Mouse (Mus musculus) embryonic facial prominence, embryonic 11.5 days (tissue): ENCODE data around the gene Kif26b. TPM values are rescaled to one million over a fixed set of nuclear protein-coding genes. Genes with fewer than 3 reads are reported as not detected.

ENCODE experiments used
- ATAC-seq: fragments of 200-750 bp; cut with Nextera tagmentation; replicated peaks from 2 replicates; pipeline ENCODE4 v1.8.0; 2017; ENCODE audit warnings: low read depth; ENCODE audit not compliant: insufficient number of reproducible peaks, low FRiP score, low TSS enrichment
- DNase-seq: peaks from one replicate; pipeline ENCODE4 v3.0.0-alpha.2; 2015; ENCODE audit warnings: low spot score
- H3K27ac ChIP-seq: fragments of 300-500 bp; sonication (generic); replicated peaks from 2 replicates; pipeline ENCODE4 v1.5.1; 2014; ENCODE audit warnings: mild to moderate bottlenecking, low read depth, low read length, control low read depth
- H3K27me3 ChIP-seq: fragments of 300-500 bp; sonication (generic); 2 replicates; pipeline ENCODE4 v1.6.1; 2014; ENCODE audit warnings: mild to moderate bottlenecking, low read length, moderate library complexity, mixed read lengths; ENCODE audit not compliant: control insufficient read depth, insufficient read depth
- H3K36me3 ChIP-seq: fragments of 300-500 bp; sonication (generic); replicated peaks from 2 replicates; pipeline ENCODE4 v1.6.1; 2014; ENCODE audit warnings: low read depth, mild to moderate bottlenecking, low read length, moderate library complexity, mixed read lengths; ENCODE audit not compliant: control insufficient read depth, insufficient read depth
- H3K4me1 ChIP-seq: fragments of 300-500 bp; sonication (generic); 2 replicates; pipeline ENCODE4 v1.6.1; 2014; ENCODE audit warnings: low read length, mixed read lengths; ENCODE audit not compliant: control insufficient read depth, insufficient read depth
- H3K4me2 ChIP-seq: fragments of 300-500 bp; sonication (generic); 2 replicates; pipeline ENCODE4 v1.6.1; 2014; ENCODE audit warnings: low read depth, mild to moderate bottlenecking, control low read depth, low read length, moderate library complexity
- H3K4me3 ChIP-seq: fragments of 300-500 bp; sonication (generic); 2 replicates; pipeline ENCODE4 v1.5.1; 2014; ENCODE audit warnings: low read depth, low read length, control low read depth
- H3K9ac ChIP-seq: fragments of 300-500 bp; sonication (generic); replicated peaks from 2 replicates; pipeline ENCODE4 v1.6.1; 2014; ENCODE audit warnings: mild to moderate bottlenecking, control low read depth, low read length
- H3K9me3 ChIP-seq: fragments of 300-500 bp; sonication (generic); replicated peaks from 2 replicates; pipeline ENCODE4 v1.6.1; 2016; ENCODE audit warnings: mild to moderate bottlenecking, low read length, inconsistent platforms, mixed read lengths; ENCODE audit not compliant: control insufficient read depth
- WGBS: fragments of 180-500 bp; shearing (Covaris S2); extraction: QIAGEN DNeasy Blood & Tissue Kit; methylation state at CpG from one replicate; pipeline ENCODE4 v1.1.7; 2014; 5-methylcytosine and 5-hydroxymethylcytosine counted together
- polyA plus RNA-seq: library from polyadenylated mRNA; unstranded; fragments of >200 nt; fragmentation: Nextera tagmentation; extraction: Ambion mirVana; gene quantifications from 2 replicates; pipeline ENCODE4 v1.2.1, GENCODE M21; 2014

The Kif26b gene
- polyA plus RNA-seq, 1 experiment from 2014 or later: 12.3 TPM

GRCm38 (mm10) chr1:178544585-178544984 is 15.7 kb downstream of the Kif26b start:
- no peak overlapping the region for H3K27ac ChIP-seq
- H3K4me2 ChIP-seq: no peak overlapping the region
- no peaks in the 10 kb centered on the region for H3K36me3 ChIP-seq
- H3K9me3 ChIP-seq: no peaks in the 10 kb centered on the region
- ATAC-seq (no peak), DNase-seq (no peak)
- no peak overlapping the region for H3K9ac ChIP-seq
- no peaks in the 10 kb centered on the region for H3K27me3 ChIP-seq
- 76% methylated on average over 3 of the region's 3 CpGs for WGBS
- H3K4me3 ChIP-seq: no peak overlapping the region
- H3K4me1 ChIP-seq: no peaks in the 10 kb centered on the region

GRCm38 (mm10) chr1:178549576-178549975 is 20.7 kb downstream of the Kif26b start:
- H3K27ac ChIP-seq: no peak overlapping the region
- H3K9me3 ChIP-seq: no peaks in the 10 kb centered on the region
- no peak for DNase-seq
- no peaks in the 10 kb centered on the region for H3K36me3 ChIP-seq
- no peak overlapping the region for H3K9ac ChIP-seq
- 91% methylated on average over 4 of the region's 4 CpGs for WGBS
- no peak for ATAC-seq
- no peak overlapping the region for H3K4me3 ChIP-seq
- H3K27me3 ChIP-seq: no peaks in the 10 kb centered on the region
- H3K4me2 ChIP-seq: no peak overlapping the region
- no peaks in the 10 kb centered on the region for H3K4me1 ChIP-seq

- Histone ChIP-seq H3K9me3 (no peaks in the 10 kb centered on the region), H3K36me3 (no peaks in the 10 kb centered on the region), H3K27ac (no peak overlapping the region), H3K4me2 (no peak overlapping the region), H3K4me3 (no peak overlapping the region), H3K27me3 (no peaks in the 10 kb centered on the region), H3K4me1 (no peaks in the 10 kb centered on the region), H3K9ac (no peak overlapping the region)
- ATAC-seq: peak; percentile 32; the same call in 1 of the 2 replicates
- peak; percentile 86 for DNase-seq
- 42% methylated on average over 5 of the region's 5 CpGs for WGBS
These were observed 21.6 kb downstream of the Kif26b start for GRCm38 (mm10) chr1:178550477-178551047.

- no peaks in the 10 kb centered on the region for H3K36me3 ChIP-seq
- DNase-seq (no peak), ATAC-seq (no peak)
- WGBS: 84% methylated on average over 6 of the region's 6 CpGs
- H3K27me3 ChIP-seq: no peaks in the 10 kb centered on the region
- no peak overlapping the region for H3K4me3 ChIP-seq
- H3K9ac ChIP-seq: no peak overlapping the region
- no peak overlapping the region for H3K4me2 ChIP-seq
- no peaks in the 10 kb centered on the region for H3K9me3 ChIP-seq
- no peaks in the 10 kb centered on the region for H3K4me1 ChIP-seq
- no peak overlapping the region for H3K27ac ChIP-seq
These were observed 23.5 kb downstream of the Kif26b start for GRCm38 (mm10) chr1:178552278-178552897.

- ATAC-seq (no peak), DNase-seq (no peak)
- Histone ChIP-seq H3K4me1 (no peaks in the 10 kb centered on the region), H3K9ac (no peak overlapping the region), H3K36me3 (no peaks in the 10 kb centered on the region), H3K4me2 (no peak overlapping the region), H3K27ac (no peak overlapping the region), H3K4me3 (no peak overlapping the region), H3K9me3 (no peaks in the 10 kb centered on the region), H3K27me3 (no peaks in the 10 kb centered on the region)
- WGBS: 41% methylated on average over 10 of the region's 10 CpGs
These were observed 24.0 kb downstream of the Kif26b start for GRCm38 (mm10) chr1:178552898-178553284.

GRCm38 (mm10) chr1:178556226-178556625 is 27.3 kb downstream of the Kif26b start:
- DNase-seq: no peak
- no peak overlapping the region for H3K4me3 ChIP-seq
- no peaks in the 10 kb centered on the region for H3K4me1 ChIP-seq
- ATAC-seq: no peak
- no peak overlapping the region for H3K4me2 ChIP-seq
- H3K27ac ChIP-seq: no peak overlapping the region
- no peak overlapping the region for H3K9ac ChIP-seq
- H3K27me3 ChIP-seq: no peaks in the 10 kb centered on the region
- H3K9me3 ChIP-seq: no peaks in the 10 kb centered on the region
- H3K36me3 ChIP-seq: no peaks in the 10 kb centered on the region
- WGBS: 93% methylated on average over 8 of the region's 8 CpGs

GRCm38 (mm10) chr1:178560043-178560442 is 31.1 kb downstream of the Kif26b start:
- H3K9ac ChIP-seq: no peak overlapping the region
- no peaks in the 10 kb centered on the region for H3K27me3 ChIP-seq
- H3K4me2 ChIP-seq: no peak overlapping the region
- no peaks in the 10 kb centered on the region for H3K9me3 ChIP-seq
- ATAC-seq: no peak
- no peaks in the 10 kb centered on the region for H3K36me3 ChIP-seq
- no peak overlapping the region for H3K27ac ChIP-seq
- no peak for DNase-seq
- WGBS: 95% methylated on average over 1 of the region's 1 CpGs
- H3K4me1 ChIP-seq: no peaks in the 10 kb centered on the region
- no peak overlapping the region for H3K4me3 ChIP-seq

GRCm38 (mm10) chr1:178563834-178564233 is 34.9 kb downstream of the Kif26b start:
- no peak overlapping the region for H3K4me3 ChIP-seq
- H3K36me3 ChIP-seq: no peaks in the 10 kb centered on the region
- no peak for DNase-seq
- ATAC-seq: no peak
- no peak overlapping the region for H3K27ac ChIP-seq
- H3K27me3 ChIP-seq: no peaks in the 10 kb centered on the region
- H3K9ac ChIP-seq: no peak overlapping the region
- no peaks in the 10 kb centered on the region for H3K9me3 ChIP-seq
- no peaks in the 10 kb centered on the region; the same call in 1 of the 2 replicates for H3K4me1 ChIP-seq
- WGBS: 80% methylated on average over 2 of the region's 2 CpGs
- no peak overlapping the region for H3K4me2 ChIP-seq
